ENCODE assay signal across 8 mouse cellular contexts in the genomic region with DNA sequence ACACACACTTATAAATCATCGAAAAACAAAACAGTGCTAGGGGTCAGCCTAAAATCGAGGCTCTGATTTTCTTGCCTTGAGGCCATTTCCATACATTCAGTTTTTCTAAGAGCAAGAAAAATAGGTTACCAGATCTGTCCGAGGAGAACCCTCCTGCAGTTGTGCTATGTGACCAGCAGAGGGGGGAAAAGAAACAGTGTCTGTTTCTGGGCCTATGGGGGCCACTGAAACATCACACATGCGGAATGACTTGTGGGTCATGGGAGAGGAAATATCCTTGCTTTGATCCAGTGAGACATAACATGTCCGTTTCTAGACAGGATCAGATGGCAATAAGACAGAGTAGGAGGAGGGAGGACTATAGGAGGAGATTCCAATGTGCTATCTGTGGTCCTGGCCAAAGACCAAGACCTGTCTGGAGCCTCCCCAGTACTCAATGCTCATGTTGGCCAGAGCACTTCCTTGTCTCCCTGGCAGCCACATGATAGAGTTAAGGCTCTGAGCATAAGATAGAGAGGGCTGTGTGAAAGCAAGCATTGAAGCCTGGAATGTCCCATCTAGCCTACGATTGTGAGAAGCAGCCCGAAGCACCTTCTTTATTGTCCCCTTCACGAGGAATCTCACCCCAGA. TPM values are rescaled to one million over a fixed set of nuclear protein-coding genes. Genes with fewer than 3 reads are reported as not detected.
DNase-seq lines count a peak whose midpoint lies in the region; ATAC-seq and TF ChIP-seq lines count a peak whose summit lies in the region.

No protein-coding gene starts in this region.

- peak; percentile 4 to 30 for DNase-seq in layer of hippocampus, adult 18-20 months (ENCODE audit: low spot score in 2 of 2)
- no peak for DNase-seq in layer of hippocampus, adult 9-11 months
- DNase-seq in T-cell, adult 2 months (ENCODE audit: low spot score) = peak; percentile 26
- DNase-seq in fibroblast of lung, adult 2 months (ENCODE audit: low read depth) = peak; percentile 15
- peak; percentile 10 for DNase-seq in liver, adult 2 months (ENCODE audit: extremely low read depth, low read depth, low spot score)
- DNase-seq in testis, postnatal 14 days (ENCODE audit: low spot score) = peak; percentile 35

- H3K27me3 ChIP-seq in E14TG2a.4 (ENCODE audit: insufficient read depth, low read length) = no peaks in the 10 kb centered on the region
- no peaks in the 10 kb centered on the region for H3K27me3 ChIP-seq in liver, adult 2 months (ENCODE audit: control insufficient read depth, insufficient read depth, low read length)

- TF ChIP-seq POLR2A in liver, adult 2 months (IDR thresholded peaks at IDR 0.05; ENCODE audit: extremely low read depth, insufficient read depth, low read length) = no peak

- H3K9me3 ChIP-seq in E14TG2a.4 (ENCODE audit: low read length) = no peaks in the 10 kb centered on the region

- H3K9ac ChIP-seq in liver, adult 2 months (ENCODE audit: low read depth, low read length) = no peak overlapping the region

- H3K4me1 ChIP-seq in E14TG2a.4 (replicated peaks; ENCODE audit: low read depth, low read length) = peaks cover 21% of the 10 kb centered on the region
- no peaks in the 10 kb centered on the region for H3K4me1 ChIP-seq in liver, adult 2 months (ENCODE audit: control insufficient read depth, insufficient read depth, low read length)

- TF ChIP-seq CTCF in E14TG2a.4 (conservative IDR thresholded peaks at IDR 0.05; ENCODE audit: low read length) = peak; percentile 94
- TF ChIP-seq CTCF in liver, adult 2 months (IDR thresholded peaks at IDR 0.05; ENCODE audit: low read depth, low read length) = peak; percentile 49; the same call in 1 of the 2 replicates

- ATAC-seq in activated CD4-positive, CD25-positive, alpha-beta regulatory T cell, adult 4 months = no peak

- no peak overlapping the region for H3K27ac ChIP-seq in liver, adult 2 months (replicated peaks; ENCODE audit: insufficient read depth, low read depth, low read length)

- no peak overlapping the region for H3K4me3 ChIP-seq in E14TG2a.4 (replicated peaks; ENCODE audit: low read length)
- no peak overlapping the region for H3K4me3 ChIP-seq in liver, adult 2 months (ENCODE audit: insufficient read depth, low read depth, low read length)

- no peaks in the 10 kb centered on the region for H3K79me2 ChIP-seq in liver, adult 2 months (ENCODE audit: control insufficient read depth, insufficient read depth, low read length)

- 49% methylated on average over 8 of the region's 8 CpGs for WGBS in liver, adult 2 months

- H3K36me3 ChIP-seq in E14TG2a.4 (ENCODE audit: insufficient read depth, low read length) = no peaks in the 10 kb centered on the region
- H3K36me3 ChIP-seq in liver, adult 2 months (ENCODE audit: control insufficient read depth, insufficient read depth, low read length) = no peaks in the 10 kb centered on the region

RNA-seq across cellular contexts. Expression of gene Dnmt3c, which starts 14.4 kb away (rescaled TPM):
- under 1 TPM in 1 of 2 experiments, not detected in 1; 0.15 TPM for total RNA-seq in layer of hippocampus, adult 18-20 months (2021)
- not detected in 2 replicates for total RNA-seq in liver, adult 2 months (2014; rRNA removed)
- polyA plus RNA-seq in liver, adult 2 months (2012; rRNA removed) = not detected in 2 replicates
- polyA plus RNA-seq in activated CD4-positive, CD25-positive, alpha-beta regulatory T cell, adult 4 months (2017; shearing (Covaris generic)) = not detected

RNA-seq across cellular contexts. Expression of gene Mapre1, which starts 30.3 kb away (rescaled TPM):
- 10 to 100 TPM; 63.1 to 78.1 TPM for total RNA-seq in layer of hippocampus, adult 18-20 months (2021)
- total RNA-seq in liver, adult 2 months (2014; rRNA removed) = 6.6 and 7.9 TPM in 2 replicates
- 2.7 and 3.0 TPM in 2 replicates for polyA plus RNA-seq in liver, adult 2 months (2012; rRNA removed)
- polyA plus RNA-seq in activated CD4-positive, CD25-positive, alpha-beta regulatory T cell, adult 4 months (2017; shearing (Covaris generic)) = 100 to 1,000 TPM; 272 to 275 TPM
